Mouse (Mus musculus) neural tube, embryonic 14.5 days (tissue): ENCODE data around the gene Olfr221. TPM values are rescaled to one million over a fixed set of nuclear protein-coding genes. Genes with fewer than 3 reads are reported as not detected.
A peak's percentile ranks its signal among the peaks of the same experiment; 100 is the strongest.

ENCODE experiments used
- ATAC-seq: fragments of 200-750 bp; cut with Nextera tagmentation; 2 replicates; pipeline ENCODE4 v1.8.0; 2017; ENCODE audit warnings: low read depth, mild to moderate bottlenecking, moderate TSS enrichment, moderate library complexity
- H3K27ac ChIP-seq: fragments of 300-500 bp; sonication (generic); 2 replicates; pipeline ENCODE4 v1.5.1; 2014; ENCODE audit warnings: low read depth, mild to moderate bottlenecking, control low read depth, low read length, moderate library complexity, mixed read lengths
- H3K27me3 ChIP-seq: fragments of 300-500 bp; sonication (generic); 2 replicates; pipeline ENCODE4 v1.6.1; 2014; ENCODE audit warnings: low read length; ENCODE audit not compliant: control insufficient read depth, insufficient read depth
- H3K36me3 ChIP-seq: fragments of 300-500 bp; sonication (generic); 2 replicates; pipeline ENCODE4 v1.6.1; 2014; ENCODE audit warnings: low read length, mixed read lengths; ENCODE audit not compliant: control insufficient read depth, insufficient read depth
- H3K4me1 ChIP-seq: fragments of 300-500 bp; sonication (generic); 2 replicates; pipeline ENCODE4 v1.6.1; 2014; ENCODE audit warnings: low read length; ENCODE audit not compliant: control insufficient read depth, insufficient read depth
- H3K4me2 ChIP-seq: fragments of 300-500 bp; sonication (generic); 2 replicates; pipeline ENCODE4 v1.6.1; 2014; ENCODE audit warnings: mild to moderate bottlenecking, low read depth, low read length, control low read depth
- H3K4me3 ChIP-seq: fragments of 300-500 bp; sonication (generic); 2 replicates; pipeline ENCODE4 v1.5.1; 2014; ENCODE audit warnings: low read depth, low read length, control low read depth, mixed read lengths
- H3K9ac ChIP-seq: fragments of 300-500 bp; sonication (generic); replicated peaks from 2 replicates; pipeline ENCODE4 v1.6.1; 2014; ENCODE audit warnings: low read depth, mild to moderate bottlenecking, control low read depth, low read length, mixed read lengths
- H3K9me3 ChIP-seq: fragments of 300-500 bp; sonication (generic); 2 replicates; pipeline ENCODE4 v1.6.1; 2016; ENCODE audit warnings: low read length; ENCODE audit not compliant: control insufficient read depth
- WGBS: fragments of 180-500 bp; shearing (Covaris S2); extraction: QIAGEN DNeasy Blood & Tissue Kit; methylation state at CpG from one replicate; pipeline ENCODE4 v1.1.7; 2014; 5-methylcytosine and 5-hydroxymethylcytosine counted together
- polyA plus RNA-seq: library from polyadenylated mRNA; unstranded; fragments of >200 nt; fragmentation: Nextera tagmentation; extraction: Ambion mirVana; gene quantifications from 2 replicates; pipeline ENCODE4 v1.2.1, GENCODE M21; 2014

Gene Olfr221
- polyA plus RNA-seq, 1 experiment from 2014 or later = not detected

GRCm38 (mm10) chr14:52010446-52011111, 31.7 kb downstream of the Olfr221 start:
- Histone ChIP-seq H3K36me3 (peaks cover 26% of the 10 kb centered on the region), H3K9me3 (no peaks in the 10 kb centered on the region), H3K27ac (peak overlapping the region; percentile 86), H3K27me3 (no peaks in the 10 kb centered on the region), H3K4me1 (peaks cover 61% of the 10 kb centered on the region), H3K4me2 (peak overlapping the region; percentile 64), H3K9ac (peak overlapping the region; percentile 46), H3K4me3 (peak overlapping the region; percentile 25)
- WGBS = 2% methylated on average over 9 of the region's 9 CpGs
- ATAC-seq = peak; percentile 68

GRCm38 (mm10) chr14:52009841-52010240, 32.4 kb downstream of the Olfr221 start:
- H3K4me2 ChIP-seq = peak overlapping the region; percentile 64
- peak overlapping the region; percentile 25 for H3K4me3 ChIP-seq
- ATAC-seq = no peak
- peak overlapping the region; percentile 86 for H3K27ac ChIP-seq
- WGBS = 45% methylated on average over 6 of the region's 6 CpGs
- H3K4me1 ChIP-seq = peaks cover 59% of the 10 kb centered on the region
- H3K36me3 ChIP-seq = peaks cover 32% of the 10 kb centered on the region
- peak overlapping the region; percentile 46; the same call in 1 of the 2 replicates for H3K9ac ChIP-seq
- H3K9me3 ChIP-seq = no peaks in the 10 kb centered on the region
- H3K27me3 ChIP-seq = no peaks in the 10 kb centered on the region

- Histone ChIP-seq H3K36me3 (peaks cover 32% of the 10 kb centered on the region), H3K4me3 (no peak overlapping the region; the same call in 1 of the 2 replicates), H3K4me1 (peaks cover 64% of the 10 kb centered on the region), H3K9me3 (no peaks in the 10 kb centered on the region), H3K9ac (no peak overlapping the region), H3K27ac (no peak overlapping the region), H3K4me2 (peak overlapping the region; percentile 64), H3K27me3 (no peaks in the 10 kb centered on the region)
- WGBS = 48% methylated on average over 26 of the region's 26 CpGs
- no peak for ATAC-seq
Observed at GRCm38 (mm10) chr14:52009361-52009760, 32.9 kb downstream of the Olfr221 start.

GRCm38 (mm10) chr14:52008321-52009203, 33.7 kb downstream of the Olfr221 start:
- H3K9ac ChIP-seq = no peak overlapping the region
- H3K27ac ChIP-seq = 0 out of 2 replicates have a peak overlapping the region, but pooled peaks have one; percentile 4
- H3K9me3 ChIP-seq = no peaks in the 10 kb centered on the region
- 55% methylated on average over 38 of the region's 38 CpGs for WGBS
- no peaks in the 10 kb centered on the region for H3K27me3 ChIP-seq
- peaks cover 32% of the 10 kb centered on the region for H3K36me3 ChIP-seq
- peak overlapping the region; percentile 64; the same call in 1 of the 2 replicates for H3K4me2 ChIP-seq
- H3K4me3 ChIP-seq = no peak overlapping the region
- H3K4me1 ChIP-seq = peaks cover 69% of the 10 kb centered on the region
- ATAC-seq = peak; percentile 33; the same call in 1 of the 2 replicates

GRCm38 (mm10) chr14:52006771-52007170, 35.5 kb downstream of the Olfr221 start:
- H3K4me2 ChIP-seq = no peak overlapping the region
- no peak overlapping the region for H3K4me3 ChIP-seq
- peaks cover 60% of the 10 kb centered on the region for H3K4me1 ChIP-seq
- no peaks in the 10 kb centered on the region for H3K9me3 ChIP-seq
- no peaks in the 10 kb centered on the region for H3K27me3 ChIP-seq
- H3K27ac ChIP-seq = no peak overlapping the region
- 94% methylated on average over 23 of the region's 23 CpGs for WGBS
- peaks cover 42% of the 10 kb centered on the region for H3K36me3 ChIP-seq
- no peak for ATAC-seq
- no peak overlapping the region for H3K9ac ChIP-seq

- no peak overlapping the region for H3K27ac ChIP-seq
- no peak overlapping the region for H3K4me3 ChIP-seq
- WGBS = 84% methylated on average over 8 of the region's 8 CpGs
Observed at GRCm38 (mm10) chr14:52006241-52006640, 36.0 kb downstream of the Olfr221 start.

GRCm38 (mm10) chr14:52005616-52006015, 36.6 kb downstream of the Olfr221 start:
- H3K4me1 ChIP-seq = peaks cover 49% of the 10 kb centered on the region
- H3K4me2 ChIP-seq = no peak overlapping the region
- H3K9me3 ChIP-seq = no peaks in the 10 kb centered on the region
- H3K27ac ChIP-seq = no peak overlapping the region
- no peak overlapping the region for H3K4me3 ChIP-seq
- peaks cover 46% of the 10 kb centered on the region for H3K36me3 ChIP-seq
- ATAC-seq = no peak
- H3K27me3 ChIP-seq = no peaks in the 10 kb centered on the region
- 78% methylated on average over 6 of the region's 6 CpGs for WGBS
- H3K9ac ChIP-seq = no peak overlapping the region; the same call in 1 of the 2 replicates

More at GRCm38 (mm10) chr14:52006241-52006640, 36.0 kb downstream of the Olfr221 start:
- no peak overlapping the region for H3K9ac ChIP-seq
- H3K36me3 ChIP-seq = peaks cover 42% of the 10 kb centered on the region
- ATAC-seq = no peak
- no peak overlapping the region for H3K4me2 ChIP-seq
- H3K4me1 ChIP-seq = peaks cover 55% of the 10 kb centered on the region
- no peaks in the 10 kb centered on the region for H3K9me3 ChIP-seq
- no peaks in the 10 kb centered on the region for H3K27me3 ChIP-seq

- WGBS = 61% methylated on average over 7 of the region's 7 CpGs
- no peaks in the 10 kb centered on the region for H3K9me3 ChIP-seq
- no peaks in the 10 kb centered on the region for H3K27me3 ChIP-seq
- peaks cover 44% of the 10 kb centered on the region for H3K4me1 ChIP-seq
- H3K36me3 ChIP-seq = peaks cover 49% of the 10 kb centered on the region
- no peak overlapping the region for H3K4me3 ChIP-seq
- ATAC-seq = no peak
- 0 out of 2 replicates have a peak overlapping the region, but pooled peaks have one; percentile 39 for H3K27ac ChIP-seq
- no peak overlapping the region for H3K4me2 ChIP-seq
- H3K9ac ChIP-seq = no peak overlapping the region; the same call in 1 of the 2 replicates
Observed at GRCm38 (mm10) chr14:52005141-52005540, 37.1 kb downstream of the Olfr221 start.
